Mouse (Mus musculus) heart, embryonic 11.5 days (tissue): Measurements from ENCODE around the gene Atg10. TPM values are rescaled to one million over a fixed set of nuclear protein-coding genes. Genes with fewer than 3 reads are reported as not detected.

Source experiments
- polyA plus RNA-seq: library from polyadenylated mRNA; unstranded; fragments of >200 nt; fragmentation: Nextera tagmentation; extraction: Ambion mirVana; gene quantifications from 2 replicates; pipeline ENCODE4 v1.2.1, GENCODE M21; 2014

Gene Atg10
- polyA plus RNA-seq, 1 experiment from 2014 or later = 23.0 TPM

Other genes with a start within 250 kb of the Atg10 start
- 96.0 and 97.8 TPM in 2 replicates for gene Ssbp2, start 236.3 kb upstream of the Atg10 start, polyA plus RNA-seq